Mouse (Mus musculus) thymus, postnatal 14 days (tissue): ENCODE results near the gene Kpna1.
A peak's percentile ranks its signal among the peaks of the same experiment; 100 is the strongest.
"Not testable (repeated sequence)": the region's sequence is repeated elsewhere in the genome, so short reads cannot be mapped to it uniquely, and the experiment has no call there.

ENCODE experiments used
- DNase-seq: peaks from one replicate; pipeline ENCODE4 v3.0.0; 2021

The Kpna1 gene

GRCm38 (mm10) chr16:35993316-35993715 lies 14.8 kb downstream of the Kpna1 start:
- no peak for DNase-seq

- not testable (repeated sequence) for DNase-seq
Measured at GRCm38 (mm10) chr16:35998852-35999251, 20.3 kb downstream of the Kpna1 start.

DNA sequence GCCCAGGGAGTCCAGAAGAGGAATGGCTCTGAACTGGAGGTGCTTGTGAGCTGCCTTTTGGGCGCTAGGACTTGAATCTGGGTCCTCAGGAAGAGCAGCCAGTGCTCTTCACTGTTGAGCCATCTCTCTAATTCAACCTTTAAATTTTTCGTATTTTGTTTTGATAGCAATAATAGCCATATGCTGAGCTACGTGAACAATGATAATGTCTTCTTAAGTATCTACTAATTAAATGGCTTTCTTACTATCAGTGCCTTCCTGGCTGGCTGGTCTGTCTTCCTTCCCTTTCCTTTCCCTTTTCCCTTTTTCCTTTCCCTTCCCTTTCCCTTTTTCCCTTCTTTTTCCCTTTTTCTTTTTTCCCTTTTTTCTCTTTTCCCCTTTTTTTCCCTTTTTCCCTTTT lies 29.8 kb downstream of the Kpna1 start:
- no peak for DNase-seq

DNA sequence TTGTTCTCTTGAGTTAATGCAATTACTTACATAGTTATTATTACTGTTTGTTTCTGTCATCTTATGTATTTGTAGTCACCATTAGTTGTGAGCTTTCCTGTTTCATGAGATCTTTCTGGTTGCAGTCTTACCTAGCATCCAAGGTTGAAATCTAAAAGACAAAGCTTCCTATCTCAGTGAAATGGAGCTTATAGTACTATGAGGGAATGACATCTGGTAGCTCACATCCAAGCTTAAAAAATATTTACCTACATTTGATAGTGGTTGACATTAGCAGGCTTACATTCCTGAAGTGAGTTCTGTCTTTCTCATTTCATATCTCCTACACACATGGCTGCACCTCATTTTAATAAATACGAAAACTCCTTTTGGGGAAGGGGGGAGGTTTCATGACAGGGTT lies 37.8 kb downstream of the Kpna1 start:
- DNase-seq = no peak

DNA sequence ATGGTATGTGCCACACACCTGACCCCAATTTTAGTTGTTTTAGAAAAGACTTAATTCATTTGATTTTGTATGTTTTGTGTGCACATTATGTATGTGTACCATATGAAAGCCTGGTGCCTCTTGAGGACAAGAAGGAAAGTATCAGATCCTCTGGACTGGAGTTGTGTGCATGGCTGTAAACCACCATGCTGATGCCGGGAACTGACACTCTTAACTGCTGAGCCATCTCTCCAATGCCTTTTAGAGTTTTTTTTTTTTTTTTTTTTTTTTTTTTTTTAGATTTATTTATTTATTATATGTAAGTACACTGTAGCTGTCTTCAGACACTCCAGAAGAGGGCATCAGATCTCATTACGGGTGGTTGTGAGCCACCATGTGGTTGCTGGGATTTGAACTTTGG lies 49.6 kb downstream of the Kpna1 start:
- not testable (repeated sequence) for DNase-seq

- DNase-seq = peak; percentile 91
Measured at GRCm38 (mm10) chr16:36040640-36041624, 62.4 kb downstream of the Kpna1 start, which contains the start of gene Wdr5b. TSS of gene Wdr5b (plus strand) at chr16:36041190.

- no peak for DNase-seq
Measured at GRCm38 (mm10) chr16:36041625-36042020, 63.1 kb downstream of the Kpna1 start.

- DNase-seq = no peak
Measured at GRCm38 (mm10) chr16:36043073-36043472, 64.5 kb downstream of the Kpna1 start.

DNA sequence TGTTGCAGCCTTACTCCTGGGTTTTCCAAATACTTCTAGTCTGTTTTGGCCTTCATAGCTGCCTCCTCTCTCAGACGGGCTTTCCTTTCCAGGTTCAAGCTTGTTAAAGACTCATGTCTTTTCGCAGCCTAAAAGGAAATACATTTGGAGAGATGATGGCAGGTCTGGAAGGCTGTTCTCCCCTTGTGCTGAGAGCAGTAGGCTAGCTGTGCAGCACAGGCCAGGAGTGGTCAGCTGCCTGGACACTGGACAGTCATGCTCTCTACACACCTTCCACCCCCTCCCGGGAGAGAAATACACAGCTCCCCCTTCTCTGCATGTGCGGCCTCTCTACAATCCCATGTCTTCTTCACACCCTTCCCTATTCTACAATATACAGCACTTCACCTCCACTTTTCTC lies 65.4 kb downstream of the Kpna1 start:
- DNase-seq = no peak

GRCm38 (mm10) chr16:36047538-36047937 lies 69.0 kb downstream of the Kpna1 start:
- no peak for DNase-seq

DNA sequence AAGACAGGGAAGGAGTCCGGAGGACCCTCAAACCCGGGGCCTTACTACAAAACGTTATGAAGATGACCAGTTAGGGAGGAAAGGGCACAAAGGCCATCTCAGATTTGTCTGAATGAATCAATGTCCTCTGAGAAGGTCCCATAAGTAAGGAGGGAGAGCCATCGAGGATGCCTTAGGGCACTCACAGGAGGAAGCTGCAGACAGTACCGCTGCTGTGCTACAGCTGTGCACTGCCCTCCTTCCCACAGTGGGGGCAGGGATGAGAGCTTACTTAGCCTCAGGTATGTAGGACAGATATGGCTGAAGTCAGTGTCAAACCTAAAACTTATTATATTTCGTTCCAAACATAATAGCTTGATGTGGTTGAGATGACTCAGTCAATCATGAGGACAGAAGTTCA lies 72.9 kb downstream of the Kpna1 start:
- no peak for DNase-seq

DNA sequence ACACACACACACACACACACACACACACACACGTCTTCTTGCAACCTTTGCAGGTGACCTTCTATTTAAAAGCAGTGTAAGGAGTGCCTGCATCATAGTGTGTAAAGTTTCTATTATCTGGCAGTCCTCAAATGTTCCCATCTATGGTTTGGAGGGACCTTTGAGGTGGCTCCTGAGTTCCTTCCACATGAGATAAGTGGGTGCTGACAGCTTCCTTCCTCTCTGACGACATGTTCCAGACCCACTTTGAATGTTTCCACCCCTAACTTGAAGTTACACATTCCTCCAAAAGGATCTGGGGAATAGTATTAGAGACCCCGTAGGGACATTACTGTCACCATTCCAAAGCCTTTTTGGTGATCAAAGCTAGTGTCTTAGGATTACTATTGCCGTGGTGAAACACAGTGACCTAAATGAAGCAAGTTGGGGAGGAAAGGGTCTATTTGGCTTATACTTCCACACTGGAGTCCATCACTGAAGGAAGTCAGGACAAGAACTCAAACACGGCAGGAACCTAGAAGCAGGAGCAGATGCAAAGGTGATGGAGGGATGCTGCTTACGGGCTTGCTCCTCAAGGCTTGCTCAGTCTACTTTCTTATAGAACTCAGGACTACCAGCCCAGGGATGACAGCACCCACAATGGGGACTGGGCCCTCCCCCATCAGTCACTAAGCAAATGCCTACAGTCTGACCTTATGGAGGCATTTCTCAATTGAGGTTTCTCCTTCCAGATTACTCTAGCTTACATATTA lies 75.2 kb downstream of the Kpna1 start:
- no peak for DNase-seq

DNA sequence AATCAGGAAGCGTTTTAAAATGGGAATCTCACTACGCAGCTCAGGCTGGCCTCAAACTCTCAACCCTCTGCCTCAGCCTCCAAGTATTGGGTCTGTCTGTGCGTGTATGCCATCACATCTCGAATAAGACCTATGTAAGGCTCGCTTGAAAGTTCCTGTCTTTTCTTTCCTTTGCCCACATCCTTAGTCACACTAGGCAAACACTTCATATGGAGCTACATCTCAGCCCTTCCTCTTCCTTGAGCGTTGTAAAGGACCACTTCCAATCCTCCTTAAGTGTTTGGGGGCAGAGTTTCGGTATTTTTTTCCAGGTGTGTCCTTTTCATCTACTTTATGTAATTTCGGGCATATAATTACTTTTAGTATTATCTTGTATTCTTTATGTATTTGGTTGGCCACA lies 76.4 kb downstream of the Kpna1 start:
- DNase-seq = no peak

DNA sequence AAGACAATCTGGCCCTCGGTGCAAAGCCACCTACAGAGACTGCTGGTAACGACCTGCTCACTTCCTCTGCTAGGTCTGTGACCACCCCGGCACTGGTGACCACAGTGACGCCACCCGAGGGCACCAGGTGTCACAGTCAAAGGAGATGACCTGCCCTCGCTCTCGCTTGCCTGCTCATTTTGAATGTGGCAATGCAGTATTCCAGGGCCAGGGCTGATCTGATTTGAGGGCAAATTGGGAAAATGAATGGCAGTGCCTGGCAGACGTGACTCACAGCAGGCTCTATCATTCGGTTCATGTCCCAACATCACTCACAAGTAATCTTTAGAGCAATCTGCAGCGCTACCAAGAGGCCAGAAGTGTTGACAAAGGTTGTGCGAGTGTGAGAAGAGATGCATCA lies 77.9 kb downstream of the Kpna1 start:
- DNase-seq = no peak

GRCm38 (mm10) chr16:36057933-36058475 lies 79.5 kb downstream of the Kpna1 start:
- no peak for DNase-seq

GRCm38 (mm10) chr16:36062534-36062933 lies 84.0 kb downstream of the Kpna1 start:
- not testable (repeated sequence) for DNase-seq

DNA sequence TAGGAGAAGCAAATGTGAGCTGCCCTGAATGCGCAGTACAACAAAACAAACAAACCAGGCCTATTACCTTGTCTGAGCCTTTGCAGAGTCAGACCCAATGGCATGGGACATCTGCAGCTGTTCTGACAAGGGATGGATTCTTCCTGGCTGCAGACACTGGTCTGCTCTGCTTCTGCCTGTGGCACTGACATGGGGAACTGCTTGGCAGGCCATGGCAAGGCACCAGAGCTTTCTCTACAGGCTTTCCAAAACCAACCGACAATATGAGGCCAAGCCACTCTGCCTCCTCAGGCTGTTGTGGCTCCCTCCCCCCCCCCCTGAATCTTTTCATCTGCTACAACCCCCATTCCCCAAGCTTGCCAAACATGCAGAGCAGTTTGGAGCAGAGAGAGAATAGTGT lies 84.8 kb downstream of the Kpna1 start:
- DNase-seq = no peak

DNA sequence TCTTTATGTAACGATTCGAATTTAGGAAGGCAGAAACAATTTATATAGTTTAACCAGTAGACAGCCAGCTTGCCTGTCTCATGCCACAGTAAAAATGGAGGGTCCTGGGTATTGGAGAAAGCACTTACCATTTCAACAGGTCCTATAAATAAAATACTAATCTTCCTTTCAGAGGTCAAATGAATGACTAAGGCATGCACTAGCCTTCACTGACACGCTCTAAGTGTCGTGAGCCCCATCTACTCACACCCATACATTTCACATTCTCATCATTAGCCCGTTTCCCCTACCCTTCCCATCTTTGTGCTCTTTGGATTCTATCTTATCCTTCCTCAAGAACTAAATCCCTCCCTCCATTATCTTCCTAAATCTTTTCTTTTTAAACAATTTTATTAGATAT lies 86.4 kb downstream of the Kpna1 start:
- no peak for DNase-seq

DNA sequence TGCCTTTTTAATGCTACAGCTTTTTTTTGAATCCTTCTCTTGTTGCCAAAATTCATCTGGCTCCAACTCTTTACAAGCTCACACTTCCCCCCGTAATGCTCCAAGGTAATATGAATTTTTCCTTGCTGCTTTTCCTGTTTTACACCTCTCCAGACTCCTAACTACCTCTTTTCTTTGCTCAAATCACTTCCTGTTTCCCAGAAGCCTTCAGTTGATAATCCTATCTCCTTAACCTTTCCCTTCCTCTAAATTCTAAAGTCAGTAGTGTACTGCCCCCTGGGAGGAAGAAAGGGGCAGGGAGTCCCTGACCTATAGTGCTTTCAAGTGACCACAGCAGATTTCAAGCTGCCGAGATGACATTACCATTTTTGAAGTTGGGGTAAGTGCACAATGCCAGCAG lies 89.1 kb downstream of the Kpna1 start:
- no peak for DNase-seq

DNA sequence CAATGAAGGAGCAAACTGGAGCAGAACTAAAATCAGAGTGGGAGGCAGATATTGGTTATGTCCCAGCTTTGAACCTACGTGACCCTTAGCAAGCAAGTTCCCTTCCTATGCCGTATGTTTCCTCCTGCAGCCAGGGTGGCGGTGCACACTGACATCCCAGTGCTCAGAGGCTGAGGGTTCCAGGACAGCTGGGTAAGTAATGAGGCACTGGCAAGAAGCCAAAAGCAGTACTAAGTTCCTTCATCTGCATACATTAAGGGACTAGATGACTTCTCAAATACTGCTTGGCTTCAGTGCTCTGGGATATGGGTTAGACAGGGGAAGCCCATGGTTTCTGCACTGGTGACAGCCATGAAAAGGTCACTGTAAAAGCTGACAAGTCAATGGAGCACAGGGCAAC lies 89.8 kb downstream of the Kpna1 start:
- no peak for DNase-seq

DNA sequence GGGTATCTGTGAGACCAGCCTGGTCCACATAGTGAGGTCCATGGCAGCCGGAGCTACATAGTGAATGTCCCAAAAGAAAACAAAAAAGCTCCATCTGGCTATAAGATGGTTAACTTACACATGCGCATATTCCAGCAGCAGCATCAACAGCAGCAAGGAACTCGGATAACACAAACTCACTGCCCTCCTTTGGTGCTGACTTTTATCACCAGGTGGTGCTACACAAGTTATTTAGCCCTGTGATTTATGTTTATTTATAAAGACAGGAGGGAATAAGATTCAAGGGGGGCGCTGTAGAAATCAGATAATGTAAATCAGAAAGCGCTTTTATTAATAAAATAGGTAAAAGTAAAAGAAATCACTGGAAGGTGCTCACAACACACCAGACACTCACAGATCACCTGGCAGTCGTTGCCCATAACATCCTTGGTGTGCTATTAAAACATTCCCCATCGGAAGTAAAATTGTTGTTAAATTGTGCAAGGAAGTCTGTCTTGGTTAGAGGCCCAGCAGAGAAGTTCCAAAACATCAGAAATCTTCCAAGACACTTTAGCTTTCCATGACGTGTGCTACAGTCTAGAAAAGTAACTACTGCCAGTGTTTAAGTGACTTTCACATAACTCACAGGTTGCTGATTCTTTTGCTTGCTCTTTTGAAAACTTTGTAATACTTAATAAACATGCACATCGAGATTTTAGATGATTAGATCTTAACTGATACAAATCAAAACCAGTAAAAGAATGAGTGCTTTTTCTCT lies 91.4 kb downstream of the Kpna1 start:
- no peak for DNase-seq

- no peak for DNase-seq
Measured at GRCm38 (mm10) chr16:36071071-36071449, 92.5 kb downstream of the Kpna1 start.
